Mouse (Mus musculus) intestine, embryonic 15.5 days (tissue): ENCODE measurements around the gene Lrrc8d. TPM values are rescaled to one million over a fixed set of nuclear protein-coding genes. Genes with fewer than 3 reads are reported as not detected.

Experiments used
- ATAC-seq: fragments of 200-750 bp; cut with Nextera tagmentation; 2 replicates; pipeline ENCODE4 v1.8.0; 2017; ENCODE audit warnings: moderate TSS enrichment, moderate library complexity
- H3K27ac ChIP-seq: fragments of 300-500 bp; sonication (generic); 2 replicates; pipeline ENCODE4 v1.5.1; 2015; ENCODE audit warnings: mild to moderate bottlenecking, inconsistent platforms
- H3K27me3 ChIP-seq: fragments of 300-500 bp; sonication (generic); replicated peaks from 2 replicates; pipeline ENCODE4 v1.6.1; 2015; ENCODE audit warnings: inconsistent platforms
- H3K36me3 ChIP-seq: fragments of 300-500 bp; sonication (generic); 2 replicates; pipeline ENCODE4 v1.6.1; 2015; ENCODE audit warnings: inconsistent platforms
- H3K4me1 ChIP-seq: fragments of 300-500 bp; sonication (generic); replicated peaks from 2 replicates; pipeline ENCODE4 v1.6.1; 2015; ENCODE audit warnings: inconsistent platforms
- H3K4me2 ChIP-seq: fragments of 300-500 bp; sonication (generic); replicated peaks from 2 replicates; pipeline ENCODE4 v1.6.1; 2015; ENCODE audit warnings: mild to moderate bottlenecking, inconsistent platforms
- H3K4me3 ChIP-seq: fragments of 300-500 bp; sonication (generic); replicated peaks from 2 replicates; pipeline ENCODE4 v1.5.1; 2015; ENCODE audit warnings: inconsistent platforms
- H3K9ac ChIP-seq: fragments of 300-500 bp; sonication (generic); 2 replicates; pipeline ENCODE4 v1.6.1; 2015; ENCODE audit warnings: inconsistent platforms
- H3K9me3 ChIP-seq: fragments of 300-500 bp; sonication (generic); 2 replicates; pipeline ENCODE4 v1.6.1; 2016; ENCODE audit warnings: inconsistent platforms
- WGBS: fragments of 180-500 bp; shearing (Covaris S2); methylation state at CpG from one replicate; pipeline ENCODE4 v1.1.7; 2015; 5-methylcytosine and 5-hydroxymethylcytosine counted together
- polyA plus RNA-seq: library from polyadenylated mRNA; unstranded; fragments of >200 nt; fragmentation: Nextera tagmentation; extraction: Ambion mirVana; gene quantifications from 2 replicates; pipeline ENCODE4 v1.2.1, GENCODE M21; 2015

The Lrrc8d gene
- polyA plus RNA-seq, 1 experiment from 2014 or later: 16.2 TPM

DNA sequence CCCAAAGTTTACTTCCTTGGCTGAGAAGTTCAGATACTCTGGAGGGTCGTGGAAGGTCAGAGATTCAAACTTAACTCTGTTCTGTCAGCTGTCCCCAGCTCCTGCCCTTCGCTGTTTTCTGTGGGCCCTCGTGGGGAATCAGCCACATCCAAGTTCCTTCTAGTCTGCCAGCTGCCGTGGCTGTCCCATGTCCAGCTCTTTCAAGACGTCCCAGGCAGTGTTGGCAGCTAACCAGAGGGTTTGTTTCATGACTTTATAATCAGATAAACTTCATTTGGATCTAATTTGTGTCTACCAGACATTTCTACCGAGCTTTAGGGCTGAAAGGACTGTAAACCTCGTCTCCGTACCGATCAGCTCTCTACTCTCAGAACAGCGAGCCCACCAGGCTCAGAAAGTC is 87.8 kb downstream of the Lrrc8d start:
- 52% methylated on average over 10 of the region's 10 CpGs for WGBS
- no peak for ATAC-seq
- H3K27me3 ChIP-seq: no peaks in the 10 kb centered on the region
- H3K36me3 ChIP-seq: no peaks in the 10 kb centered on the region
- 0 out of 2 replicates have a peak overlapping the region, but pooled peaks have one; percentile 0 for H3K27ac ChIP-seq
- H3K4me1 ChIP-seq: peaks cover 24% of the 10 kb centered on the region
- no peak overlapping the region for H3K4me2 ChIP-seq
- H3K4me3 ChIP-seq: no peak overlapping the region
- no peaks in the 10 kb centered on the region for H3K9me3 ChIP-seq
- H3K9ac ChIP-seq: no peak overlapping the region

DNA sequence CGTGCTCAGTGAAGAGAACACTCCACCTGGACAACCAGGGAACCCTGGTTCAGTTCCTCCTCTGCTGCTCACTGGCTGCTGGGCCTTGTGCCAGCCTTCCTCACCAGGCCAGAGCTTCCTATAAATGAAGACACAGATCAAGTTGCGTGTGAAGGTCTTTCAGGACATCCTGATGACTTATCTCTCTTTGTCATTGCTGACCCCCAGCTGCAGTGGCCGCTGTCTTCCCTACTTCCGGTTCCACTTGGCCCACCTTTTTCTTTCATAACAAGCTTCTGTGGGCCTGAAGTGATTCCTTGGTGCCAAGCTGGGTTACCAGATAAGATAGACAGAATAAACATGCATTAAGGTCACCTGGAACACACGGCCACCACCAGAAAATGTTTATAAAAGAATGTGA is 90.0 kb downstream of the Lrrc8d start:
- no peaks in the 10 kb centered on the region for H3K36me3 ChIP-seq
- no peaks in the 10 kb centered on the region for H3K27me3 ChIP-seq
- 44% methylated on average over 5 of the region's 5 CpGs for WGBS
- H3K9me3 ChIP-seq: no peaks in the 10 kb centered on the region
- H3K4me2 ChIP-seq: no peak overlapping the region
- H3K4me3 ChIP-seq: no peak overlapping the region
- H3K4me1 ChIP-seq: peaks cover 33% of the 10 kb centered on the region
- H3K9ac ChIP-seq: no peak overlapping the region
- ATAC-seq: no peak
- H3K27ac ChIP-seq: no peak overlapping the region; the same call in 1 of the 2 replicates

DNA sequence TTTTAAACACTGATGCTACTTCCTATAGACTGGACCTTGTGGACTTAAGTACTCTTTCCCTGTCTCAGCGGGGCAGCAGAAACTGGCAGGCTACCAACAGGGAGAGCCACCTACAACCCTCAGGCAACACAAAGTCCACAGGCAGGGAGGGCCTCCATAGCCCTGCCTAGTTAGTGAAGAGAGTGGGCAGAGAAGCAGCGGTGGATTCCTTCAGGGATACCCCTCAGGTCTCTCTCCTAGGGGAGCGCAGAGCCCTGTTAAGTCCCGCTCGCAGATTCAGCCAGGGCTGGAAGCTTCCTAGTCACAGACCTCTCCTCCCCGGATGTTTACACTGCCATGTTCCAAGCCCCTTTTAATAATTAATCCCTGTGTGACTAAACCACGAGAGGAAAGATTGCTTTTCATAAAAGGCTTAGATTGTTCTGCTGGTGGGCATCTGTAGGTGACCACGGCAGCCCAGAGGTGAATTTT is 92.6 kb downstream of the Lrrc8d start:
- peak overlapping the region; percentile 64 for H3K4me2 ChIP-seq
- no peaks in the 10 kb centered on the region for H3K36me3 ChIP-seq
- peak; percentile 81 for ATAC-seq
- no peaks in the 10 kb centered on the region for H3K27me3 ChIP-seq
- 7% methylated on average over 8 of the region's 8 CpGs for WGBS
- no peaks in the 10 kb centered on the region for H3K9me3 ChIP-seq
- H3K4me1 ChIP-seq: peaks cover 30% of the 10 kb centered on the region
- H3K27ac ChIP-seq: peak overlapping the region; percentile 67
- peak overlapping the region; percentile 20 for H3K4me3 ChIP-seq
- H3K9ac ChIP-seq: peak overlapping the region; percentile 40; the same call in 1 of the 2 replicates

GRCm38 (mm10) chr5:105792853-105793547 is 93.2 kb downstream of the Lrrc8d start:
- H3K9me3 ChIP-seq: no peaks in the 10 kb centered on the region
- H3K27me3 ChIP-seq: no peaks in the 10 kb centered on the region
- 30% methylated on average over 13 of the region's 13 CpGs for WGBS
- peak; percentile 68 for ATAC-seq
- H3K36me3 ChIP-seq: no peaks in the 10 kb centered on the region
- H3K9ac ChIP-seq: no peak overlapping the region
- peaks cover 28% of the 10 kb centered on the region for H3K4me1 ChIP-seq
- H3K27ac ChIP-seq: peak overlapping the region; percentile 67
- H3K4me2 ChIP-seq: peak overlapping the region; percentile 64
- peak overlapping the region; percentile 20 for H3K4me3 ChIP-seq

DNA sequence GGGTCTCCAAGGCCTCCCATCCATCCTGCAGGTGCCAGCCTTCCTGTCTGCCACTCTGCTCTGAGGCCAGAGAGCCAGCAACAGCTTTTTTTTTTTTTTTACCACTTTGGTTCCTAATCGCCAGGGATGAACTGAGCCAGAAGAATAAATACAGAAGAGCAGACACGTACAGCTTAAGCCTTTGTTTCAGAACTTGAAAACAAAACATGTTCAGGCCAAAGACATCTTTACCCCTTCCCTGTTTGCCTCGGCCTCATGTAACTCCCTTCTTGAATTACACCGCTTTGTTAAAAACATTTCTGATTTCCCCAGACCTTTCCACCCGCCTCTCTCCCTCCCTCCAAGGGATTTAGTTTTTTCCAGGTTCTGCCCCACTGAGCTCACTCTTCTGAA is 93.8 kb downstream of the Lrrc8d start:
- WGBS: 69% methylated on average over 5 of the region's 5 CpGs
- H3K4me1 ChIP-seq: peaks cover 26% of the 10 kb centered on the region
- H3K4me2 ChIP-seq: no peak overlapping the region
- no peaks in the 10 kb centered on the region for H3K27me3 ChIP-seq
- no peaks in the 10 kb centered on the region for H3K36me3 ChIP-seq
- H3K27ac ChIP-seq: peak overlapping the region; percentile 67; the same call in 1 of the 2 replicates
- no peak overlapping the region for H3K9ac ChIP-seq
- no peaks in the 10 kb centered on the region for H3K9me3 ChIP-seq
- no peak overlapping the region for H3K4me3 ChIP-seq
- no peak for ATAC-seq

DNA sequence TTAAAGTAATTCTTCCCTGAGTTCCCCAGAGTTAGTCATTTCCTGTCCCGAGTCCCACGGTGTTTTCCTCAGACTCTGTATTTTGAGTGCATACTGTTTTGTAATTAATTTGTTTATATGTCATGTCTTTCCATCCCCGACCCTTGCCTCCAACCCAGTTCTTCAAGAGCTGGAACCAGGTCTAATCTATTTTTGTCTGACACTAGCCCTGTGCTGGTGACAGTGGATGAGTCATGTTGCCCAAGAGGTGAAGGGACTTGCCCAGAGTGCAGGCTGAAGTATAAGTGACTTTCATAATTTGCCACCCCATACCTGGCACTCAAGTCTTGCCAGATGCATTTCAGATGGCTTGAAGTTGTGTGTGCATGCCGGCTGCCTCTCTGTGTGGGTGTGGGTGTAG is 98.7 kb downstream of the Lrrc8d start:
- Histone ChIP-seq H3K4me3 (no peak overlapping the region), H3K36me3 (no peaks in the 10 kb centered on the region), H3K9ac (no peak overlapping the region), H3K27ac (no peak overlapping the region), H3K4me1 (peaks cover 23% of the 10 kb centered on the region; the same call in 1 of the 2 replicates), H3K27me3 (no peaks in the 10 kb centered on the region), H3K4me2 (no peak overlapping the region), H3K9me3 (no peaks in the 10 kb centered on the region)
- ATAC-seq: no peak
- WGBS: 71% methylated on average over 4 of the region's 4 CpGs

DNA sequence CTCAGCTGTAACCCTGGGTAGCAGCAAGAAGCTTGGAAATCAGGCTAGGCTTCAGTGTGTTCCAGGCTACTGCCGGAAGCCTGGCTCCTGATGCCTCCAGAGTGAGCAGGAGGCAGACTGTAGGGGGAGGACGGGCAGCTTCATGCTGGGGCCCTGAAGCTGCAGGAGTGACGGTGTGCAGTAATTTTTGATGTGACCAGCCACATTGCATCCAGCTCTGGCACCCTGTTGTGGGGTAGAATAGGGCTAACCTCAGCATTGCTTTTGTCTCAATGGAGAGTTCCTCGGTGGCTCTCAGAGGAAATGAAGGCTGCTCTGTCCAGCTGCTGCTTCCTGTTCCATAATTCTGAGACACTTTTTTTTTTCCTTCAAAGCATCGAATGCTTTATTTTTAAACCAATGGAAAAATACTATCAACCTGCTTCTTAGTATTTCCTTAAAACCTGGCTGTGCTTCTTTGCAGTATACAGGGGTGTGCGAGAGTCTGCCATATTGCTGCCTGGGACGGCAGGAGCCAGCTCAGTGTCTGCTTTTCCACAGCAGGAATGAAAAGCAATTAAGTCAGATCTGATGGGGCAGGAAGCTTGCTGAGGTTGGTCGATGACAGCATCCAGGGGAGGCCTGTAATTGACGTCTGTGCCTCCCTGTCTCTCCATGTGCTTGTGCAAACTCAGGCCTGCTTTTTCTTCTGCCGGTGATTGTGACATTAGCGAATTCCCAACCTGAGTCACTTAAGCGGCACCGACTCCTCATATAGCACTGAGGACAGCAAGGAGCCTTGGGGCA is 100.3 kb downstream of the Lrrc8d start:
- Histone ChIP-seq H3K9me3 (no peaks in the 10 kb centered on the region), H3K4me3 (no peak overlapping the region), H3K27ac (peak overlapping the region; percentile 63; the same call in 1 of the 2 replicates), H3K27me3 (no peaks in the 10 kb centered on the region), H3K36me3 (no peaks in the 10 kb centered on the region), H3K4me2 (peak overlapping the region; percentile 12; the same call in 1 of the 2 replicates), H3K4me1 (peaks cover 23% of the 10 kb centered on the region; the same call in 1 of the 2 replicates), H3K9ac (no peak overlapping the region)
- peak; percentile 58 for ATAC-seq
- WGBS: 25% methylated on average over 13 of the region's 13 CpGs

GRCm38 (mm10) chr5:105801031-105801529 is 101.3 kb downstream of the Lrrc8d start:
- Histone ChIP-seq H3K27me3 (no peaks in the 10 kb centered on the region), H3K4me3 (no peak overlapping the region), H3K36me3 (no peaks in the 10 kb centered on the region), H3K27ac (0 out of 2 replicates have a peak overlapping the region, but pooled peaks have one; percentile 40), H3K4me1 (peaks cover 23% of the 10 kb centered on the region; the same call in 1 of the 2 replicates), H3K9me3 (no peaks in the 10 kb centered on the region), H3K9ac (no peak overlapping the region), H3K4me2 (peak overlapping the region; percentile 25; the same call in 1 of the 2 replicates)
- WGBS: 49% methylated on average over 10 of the region's 10 CpGs
- peak; percentile 81 for ATAC-seq

- Histone ChIP-seq H3K27ac (no peak overlapping the region), H3K4me3 (no peak overlapping the region), H3K4me1 (peaks cover 11% of the 10 kb centered on the region; the same call in 1 of the 2 replicates), H3K9ac (no peak overlapping the region), H3K4me2 (no peak overlapping the region), H3K27me3 (no peaks in the 10 kb centered on the region), H3K9me3 (no peaks in the 10 kb centered on the region), H3K36me3 (no peaks in the 10 kb centered on the region)
- ATAC-seq: no peak
- 76% methylated on average over 12 of the region's 12 CpGs for WGBS
Observed at GRCm38 (mm10) chr5:105805955-105806354, 106.2 kb downstream of the Lrrc8d start.

DNA sequence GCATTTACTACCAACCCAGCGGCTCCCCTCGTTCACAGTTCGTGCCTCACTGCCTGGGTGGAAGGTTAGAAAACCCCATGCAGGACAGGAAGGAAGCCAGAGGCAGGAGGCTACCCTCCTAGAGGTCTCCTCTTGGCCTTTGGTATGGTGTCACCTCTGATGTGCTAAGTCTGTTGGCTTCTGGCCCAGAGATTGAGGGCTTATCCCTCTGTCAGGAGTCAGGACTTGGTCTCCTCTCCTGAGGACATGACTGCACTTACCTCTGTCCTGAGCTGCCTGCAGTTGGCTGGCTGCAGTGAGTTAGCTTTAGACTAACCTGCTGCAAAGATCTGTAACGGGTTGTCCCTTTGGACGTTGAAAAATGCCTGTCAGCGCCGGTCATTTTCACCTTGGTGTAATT is 107.7 kb downstream of the Lrrc8d start:
- no peak for ATAC-seq
- H3K27me3 ChIP-seq: no peaks in the 10 kb centered on the region

GRCm38 (mm10) chr5:105809056-105809455 is 109.3 kb downstream of the Lrrc8d start:
- Histone ChIP-seq H3K36me3 (peaks cover 21% of the 10 kb centered on the region), H3K9me3 (no peaks in the 10 kb centered on the region), H3K4me3 (no peak overlapping the region), H3K9ac (no peak overlapping the region), H3K4me2 (no peak overlapping the region), H3K4me1 (no peaks in the 10 kb centered on the region; the same call in 1 of the 2 replicates), H3K27me3 (no peaks in the 10 kb centered on the region), H3K27ac (no peak overlapping the region)
- no peak for ATAC-seq
- 79% methylated on average over 11 of the region's 11 CpGs for WGBS

More for the DNA sequence above, 107.7 kb downstream of the Lrrc8d start:
- 58% methylated on average over 7 of the region's 7 CpGs for WGBS
- Histone ChIP-seq H3K9ac (no peak overlapping the region), H3K9me3 (no peaks in the 10 kb centered on the region), H3K4me1 (no peaks in the 10 kb centered on the region; the same call in 1 of the 2 replicates), H3K4me3 (no peak overlapping the region), H3K4me2 (no peak overlapping the region), H3K27ac (no peak overlapping the region), H3K36me3 (peaks cover 9% of the 10 kb centered on the region)

GRCm38 (mm10) chr5:105813036-105813435 is 113.3 kb downstream of the Lrrc8d start:
- 95% methylated on average over 14 of the region's 14 CpGs for WGBS
- ATAC-seq: no peak
- peaks cover 21% of the 10 kb centered on the region for H3K36me3 ChIP-seq
- H3K4me2 ChIP-seq: no peak overlapping the region
- H3K27me3 ChIP-seq: no peaks in the 10 kb centered on the region
- H3K9ac ChIP-seq: no peak overlapping the region
- H3K27ac ChIP-seq: no peak overlapping the region
- no peaks in the 10 kb centered on the region; the same call in 1 of the 2 replicates for H3K4me1 ChIP-seq
- no peaks in the 10 kb centered on the region for H3K9me3 ChIP-seq
- no peak overlapping the region for H3K4me3 ChIP-seq
